Mouse (Mus musculus) bone marrow macrophage, adult 2 months (primary cell): ENCODE results near the gene Fgg. TPM values are rescaled to one million over a fixed set of nuclear protein-coding genes. Genes with fewer than 3 reads are reported as not detected.

Experiments
- H3K27ac ChIP-seq: 2 replicates; pipeline ENCODE4 v1.5.1; 2012; ENCODE audit warnings: low read depth, low read length; ENCODE audit not compliant: insufficient read depth
- H3K4me1 ChIP-seq: 2 replicates; pipeline ENCODE4 v1.6.1; 2012; ENCODE audit warnings: low read length; ENCODE audit not compliant: control insufficient read depth, insufficient read depth
- H3K4me3 ChIP-seq: 2 replicates; pipeline ENCODE4 v1.5.1; 2012; ENCODE audit warnings: mild to moderate bottlenecking, low read length, moderate library complexity; ENCODE audit not compliant: insufficient read depth
- CTCF ChIP-seq: IDR thresholded peaks from 2 replicates; pipeline ENCODE4 v1.5.1; 2012; ENCODE audit warnings: low read depth, mild to moderate bottlenecking, low read length, moderate library complexity
- POLR2A ChIP-seq: IDR thresholded peaks from 2 replicates; pipeline ENCODE4 v1.6.1; 2012; ENCODE audit warnings: mild to moderate bottlenecking, low read depth, low read length, borderline replicate concordance
- polyA plus RNA-seq: library from polyadenylated mRNA; stranded (reverse); fragments of >200 nt; gene quantifications from 2 replicates; pipeline ENCODE4 v1.2.4, GENCODE M21; 2012; ENCODE audit not compliant: missing spikeins, insufficient read depth, insufficient read length

The Fgg gene
- polyA plus RNA-seq, 1 experiment: not detected

DNA sequence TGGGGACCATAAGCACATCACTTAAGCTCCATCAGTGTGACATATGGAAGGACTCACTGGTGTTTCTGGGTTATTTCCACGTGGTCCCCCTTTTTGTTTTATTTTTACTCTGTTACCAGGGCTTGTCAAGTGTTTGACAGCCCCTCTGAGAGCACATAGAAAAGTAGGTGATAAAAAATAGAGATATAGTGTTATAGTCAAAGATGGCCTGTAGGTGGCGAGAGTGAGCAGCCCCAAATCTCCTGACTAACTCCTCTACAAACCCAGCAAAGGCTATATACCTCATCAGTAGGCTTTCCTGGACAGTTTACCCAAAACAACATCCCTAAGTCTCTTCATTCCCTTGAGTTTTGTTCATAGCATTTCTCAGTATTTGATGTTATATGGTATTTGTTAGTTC, 5.3 kb upstream of the Fgg start:
- Histone ChIP-seq H3K4me3 (no peak overlapping the region), H3K4me1 (no peaks in the 10 kb centered on the region), H3K27ac (no peak overlapping the region)
- TF ChIP-seq CTCF (no peak), POLR2A (no peak)

GRCm38 (mm10) chr3:83003068-83003467, 4.5 kb upstream of the Fgg start:
- Histone ChIP-seq H3K4me1 (no peaks in the 10 kb centered on the region), H3K4me3 (no peak overlapping the region), H3K27ac (no peak overlapping the region)
- TF ChIP-seq POLR2A (no peak), CTCF (no peak)

DNA sequence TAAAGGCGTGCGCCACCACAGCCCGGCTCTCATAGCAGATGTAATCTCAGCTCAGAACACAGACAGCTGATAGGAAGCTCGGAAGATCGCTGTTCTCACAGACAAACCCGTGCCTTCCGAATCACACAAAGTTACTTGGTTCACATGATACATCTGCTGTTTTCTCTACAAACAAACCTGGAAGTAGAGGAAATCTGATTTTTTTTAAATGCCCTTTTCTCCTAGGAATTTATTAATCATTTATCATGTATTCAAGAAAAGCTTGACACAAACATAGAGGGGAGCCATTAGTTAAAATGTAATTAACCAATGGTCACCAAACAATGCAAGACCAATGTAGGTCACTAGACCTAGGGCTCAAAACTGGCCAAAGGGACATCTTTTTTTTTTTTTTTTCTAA, 2.7 kb upstream of the Fgg start:
- Histone ChIP-seq H3K4me1 (no peaks in the 10 kb centered on the region), H3K27ac (no peak overlapping the region), H3K4me3 (no peak overlapping the region)
- TF ChIP-seq CTCF: no peak
- no peak for TF ChIP-seq POLR2A

GRCm38 (mm10) chr3:83010291-83010690, 2.8 kb downstream of the Fgg start:
- Histone ChIP-seq H3K4me1 (no peaks in the 10 kb centered on the region), H3K4me3 (no peak overlapping the region), H3K27ac (no peak overlapping the region)
- no peak for TF ChIP-seq CTCF
- no peak for TF ChIP-seq POLR2A

- H3K27ac ChIP-seq: no peak overlapping the region
- H3K4me3 ChIP-seq: no peak overlapping the region
- TF ChIP-seq POLR2A (no peak), CTCF (no peak)
- no peaks in the 10 kb centered on the region for H3K4me1 ChIP-seq
These were observed 3.6 kb downstream of the Fgg start for GRCm38 (mm10) chr3:83011136-83011535.

DNA sequence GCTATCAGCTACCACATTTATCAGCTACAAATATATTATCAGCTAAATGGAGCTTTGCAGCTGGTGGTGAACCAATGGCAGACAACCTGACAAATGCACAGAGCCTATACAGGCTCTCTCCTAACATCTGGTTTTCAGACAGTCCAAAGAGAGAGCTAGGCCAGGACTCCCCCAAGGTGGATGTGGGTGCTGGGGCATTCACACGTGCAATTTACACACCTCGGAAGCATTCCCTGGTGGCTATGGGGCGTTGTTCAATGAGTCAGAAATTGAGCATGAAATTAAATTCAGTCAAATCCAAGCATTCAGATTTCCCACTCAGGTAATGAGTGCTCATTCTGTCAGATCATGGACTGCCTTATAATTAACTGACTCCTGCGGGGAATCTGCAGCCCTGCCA, 4.0 kb downstream of the Fgg start:
- no peaks in the 10 kb centered on the region for H3K4me1 ChIP-seq
- no peak overlapping the region for H3K4me3 ChIP-seq
- H3K27ac ChIP-seq: no peak overlapping the region
- TF ChIP-seq CTCF (no peak), POLR2A (no peak)

DNA sequence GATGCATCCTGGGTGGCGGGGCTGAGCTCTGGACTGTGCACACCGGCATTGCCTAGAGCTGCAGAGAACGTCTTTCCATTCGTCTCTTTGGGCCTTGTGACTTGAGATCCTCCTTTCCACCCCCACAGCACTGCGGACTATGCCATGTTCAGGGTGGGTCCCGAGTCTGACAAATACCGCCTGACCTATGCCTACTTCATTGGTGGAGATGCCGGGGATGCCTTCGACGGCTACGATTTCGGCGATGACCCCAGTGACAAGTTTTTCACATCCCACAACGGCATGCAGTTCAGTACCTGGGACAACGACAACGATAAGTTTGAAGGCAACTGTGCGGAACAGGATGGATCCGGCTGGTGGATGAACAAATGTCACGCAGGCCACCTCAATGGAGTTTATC, 5.1 kb downstream of the Fgg start:
- no peak overlapping the region for H3K4me3 ChIP-seq

GRCm38 (mm10) chr3:83013951-83014350, 6.4 kb downstream of the Fgg start:
- Histone ChIP-seq H3K4me3 (no peak overlapping the region), H3K4me1 (no peaks in the 10 kb centered on the region), H3K27ac (no peak overlapping the region)
- TF ChIP-seq POLR2A (no peak), CTCF (no peak)

More for the DNA sequence above, 5.1 kb downstream of the Fgg start:
- no peak overlapping the region for H3K27ac ChIP-seq
- no peaks in the 10 kb centered on the region for H3K4me1 ChIP-seq
- TF ChIP-seq POLR2A (no peak), CTCF (no peak)

DNA sequence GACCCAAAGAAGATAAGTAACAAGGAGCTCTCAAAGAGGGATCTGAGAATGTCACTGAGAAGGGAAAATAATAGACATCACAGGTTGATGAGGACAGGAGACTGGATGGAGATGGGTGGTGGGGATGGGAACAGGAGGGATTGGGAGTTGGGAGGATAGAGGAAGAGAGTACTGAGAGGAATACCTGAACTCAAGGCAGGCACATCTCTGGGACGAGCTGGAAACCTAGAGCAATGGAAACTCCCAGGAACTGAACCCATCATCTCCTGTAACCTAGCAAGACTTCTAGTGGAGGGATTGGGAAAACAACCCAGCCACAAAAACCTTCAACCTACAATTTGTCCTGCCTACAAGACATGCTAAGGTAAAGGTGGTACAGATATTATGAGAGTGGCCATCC, 8.7 kb downstream of the Fgg start:
- Histone ChIP-seq H3K4me3 (no peak overlapping the region), H3K4me1 (no peaks in the 10 kb centered on the region), H3K27ac (no peak overlapping the region)
- TF ChIP-seq POLR2A (no peak), CTCF (no peak)

DNA sequence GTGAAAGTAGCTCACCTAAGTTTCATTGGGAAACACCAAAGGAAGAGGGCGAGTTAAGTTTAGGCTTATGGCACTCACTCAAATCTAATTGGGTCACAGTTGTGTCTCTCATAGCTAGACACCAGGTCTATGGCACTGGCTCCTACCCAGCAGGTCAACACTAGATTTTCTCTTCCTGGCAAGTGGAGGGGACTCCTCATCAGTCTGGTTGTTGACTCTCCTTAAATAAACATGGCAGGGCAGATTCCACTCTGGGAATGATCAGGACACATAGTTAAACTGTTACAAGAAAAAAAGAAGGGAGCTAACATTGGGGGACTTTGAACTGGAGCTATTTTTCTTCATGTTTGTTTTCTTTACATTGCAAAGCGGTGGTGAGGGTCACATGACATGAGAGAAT, 12.9 kb downstream of the Fgg start:
- H3K4me3 ChIP-seq: no peak overlapping the region
- no peaks in the 10 kb centered on the region for H3K4me1 ChIP-seq
- no peak for TF ChIP-seq POLR2A
- TF ChIP-seq CTCF: no peak
- no peak overlapping the region for H3K27ac ChIP-seq

DNA sequence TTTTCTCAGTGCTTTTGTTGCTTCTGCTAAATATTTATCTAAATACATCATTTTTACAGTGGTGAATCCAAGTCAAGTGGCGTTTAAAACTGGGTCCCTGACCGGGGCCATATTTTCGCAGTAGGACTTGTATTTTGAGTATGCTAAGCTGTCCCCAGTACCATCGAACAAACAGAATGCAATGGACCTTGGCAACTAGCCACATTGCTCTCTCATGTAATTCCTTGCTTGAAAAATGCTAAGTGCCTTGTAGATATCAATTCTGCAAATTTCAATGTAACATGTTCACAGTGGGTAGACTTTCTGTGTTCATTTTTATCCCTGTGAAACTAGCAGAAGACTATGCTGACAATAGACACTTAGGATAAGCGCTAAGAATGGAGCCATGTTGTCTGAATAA, 13.7 kb downstream of the Fgg start:
- TF ChIP-seq CTCF (no peak), POLR2A (no peak)

DNA sequence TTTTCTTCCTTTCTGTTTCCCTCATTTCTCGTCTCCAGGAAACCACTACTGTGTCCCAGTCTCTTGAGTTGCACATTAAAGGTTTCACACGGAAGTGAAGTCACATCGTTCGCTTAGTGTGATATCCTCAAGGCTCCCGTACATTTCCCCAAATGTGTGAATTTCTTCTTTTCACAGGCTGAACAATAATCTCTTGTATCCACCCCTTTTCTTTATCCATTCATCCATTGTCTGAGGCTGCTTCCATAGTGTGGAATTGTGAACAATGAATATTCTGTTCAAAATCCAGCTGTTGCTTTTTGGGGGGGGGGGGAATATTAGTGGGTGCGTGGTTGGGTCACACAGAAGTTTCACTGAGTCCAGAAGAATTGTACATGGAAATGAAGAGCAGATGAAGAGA, 17.5 kb downstream of the Fgg start:
- Histone ChIP-seq H3K27ac (no peak overlapping the region), H3K4me1 (no peaks in the 10 kb centered on the region), H3K4me3 (no peak overlapping the region)
- no peak for TF ChIP-seq POLR2A

More for the DNA sequence above, 13.7 kb downstream of the Fgg start:
- H3K27ac ChIP-seq: no peak overlapping the region
- no peaks in the 10 kb centered on the region for H3K4me1 ChIP-seq
- no peak overlapping the region for H3K4me3 ChIP-seq
